ENCODE assay signal across 40 mouse cellular contexts in the genomic region with DNA sequence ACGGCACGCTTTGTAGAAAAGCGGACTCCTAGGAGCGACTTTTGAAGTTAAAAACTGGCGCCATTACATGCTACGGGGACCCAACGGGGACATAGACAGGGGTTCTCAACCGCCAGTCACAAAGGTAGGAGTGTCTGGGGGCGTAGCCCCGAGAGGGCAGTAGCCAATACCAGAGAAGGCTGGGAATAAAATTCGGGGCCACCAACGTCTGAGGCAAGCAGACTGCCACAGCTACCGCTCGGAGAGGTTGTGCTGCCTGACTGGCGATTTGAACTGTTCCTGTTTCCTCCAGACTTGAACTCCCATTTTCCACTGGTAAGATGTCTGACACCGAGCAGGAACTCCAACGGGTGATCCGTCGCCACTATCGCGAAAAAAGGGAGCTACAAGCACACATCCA. TPM values are rescaled to one million over a fixed set of nuclear protein-coding genes. Genes with fewer than 3 reads are reported as not detected.
"Had no signal": no experiment of that assay in that cellular context is flagged by ENCODE, and none has a peak within 500 bp of the region (broad histone marks: within the 10 kb centered on the region; RNA-seq: fewer than 3 reads in every experiment).

A gene (plus strand): TSS at position 321 of the 400 bp plus-strand sequence.

- H3K9ac ChIP-seq: heart, embryonic 12.5 days; hindbrain, embryonic 12.5 days; hindbrain, embryonic 14.5 days; intestine, embryonic 15.5 days; limb, embryonic 12.5 days; liver, embryonic 12.5 days; liver, embryonic 14.5 days had no signal

- H3K27me3 ChIP-seq: heart, embryonic 12.5 days; intestine, embryonic 15.5 days; liver, embryonic 12.5 days had no signal

- ATAC-seq: hindbrain, embryonic 16.5 days; inflammation-experienced regulatory T-cells, adult 6 months; intestine, embryonic 15.5 days; intestine, postnatal 0 days; liver, embryonic 12.5 days had no signal

- H3K4me1 ChIP-seq: heart, embryonic 10.5 days; heart, embryonic 12.5 days; hindbrain, embryonic 10.5 days; hindbrain, embryonic 12.5 days; intestine, embryonic 15.5 days; limb, embryonic 12.5 days; liver, embryonic 12.5 days had no signal

- DNase-seq: gastrocnemius, postnatal 10 days; gastrocnemius, postnatal 25 days; heart, adult 18-20 months; heart, postnatal 10 days; heart, postnatal 4 days; kidney, adult 18-20 months; kidney, adult 8-10 months; kidney, postnatal 10 days; kidney, postnatal 25 days; kidney, postnatal 4 days; liver had no signal

- H3K4me2 ChIP-seq: heart, embryonic 12.5 days; hindbrain, embryonic 12.5 days; hindbrain, embryonic 14.5 days; intestine, embryonic 15.5 days; limb, embryonic 12.5 days; liver, embryonic 12.5 days had no signal

- H3K27ac ChIP-seq: heart, embryonic 10.5 days; hindbrain, embryonic 10.5 days; hindbrain, embryonic 12.5 days; hindbrain, embryonic 14.5 days; intestine, embryonic 15.5 days; layer of hippocampus, adult 2 months; left cerebral cortex, adult 2 months; limb, embryonic 10.5 days; limb, embryonic 12.5 days; liver, embryonic 12.5 days; liver, embryonic 14.5 days had no signal

- H3K36me3 ChIP-seq: heart, embryonic 10.5 days; heart, embryonic 12.5 days; hindbrain, embryonic 10.5 days; hindbrain, embryonic 12.5 days; intestine, embryonic 15.5 days; limb, embryonic 10.5 days; limb, embryonic 12.5 days; liver, embryonic 12.5 days had no signal

- H3K4me3 ChIP-seq: heart, embryonic 10.5 days; heart, embryonic 12.5 days; hindbrain, embryonic 10.5 days; hindbrain, embryonic 12.5 days; intestine, embryonic 15.5 days; layer of hippocampus, adult 2 months; left cerebral cortex, adult 2 months; limb, embryonic 10.5 days; limb, embryonic 12.5 days; liver, embryonic 12.5 days had no signal

- H3K9me3 ChIP-seq: heart, embryonic 10.5 days; hindbrain, embryonic 12.5 days; intestine, embryonic 15.5 days; limb, embryonic 10.5 days; limb, embryonic 12.5 days; liver, embryonic 12.5 days had no signal

RNA-seq across cellular contexts. Expression of the gene that starts here (rescaled TPM):
- total RNA-seq: gastrocnemius, adult 18-20 months; gastrocnemius, postnatal 10 days; gastrocnemius, postnatal 25 days; gastrocnemius, postnatal 4 days; granulocyte monocyte progenitor cell, adult 5-6 weeks; heart, adult 18-20 months; heart, adult 8-10 months; heart, postnatal 10 days; heart, postnatal 25 days; heart, postnatal 4 days; layer of hippocampus, adult 2 months; layer of hippocampus, postnatal 10 days; layer of hippocampus, postnatal 25 days; left cerebral cortex, adult 2 months; left cerebral cortex, postnatal 14 days; left cerebral cortex, postnatal 36 days had no signal
- polyA plus RNA-seq: heart, embryonic 10.5 days; heart, embryonic 12.5 days; heart, embryonic 14.5 days; heart, embryonic 16.5 days; hindbrain, embryonic 10.5 days; hindbrain, embryonic 12.5 days; hindbrain, embryonic 14.5 days; hindbrain, embryonic 16.5 days; inflammation-experienced regulatory T-cells, adult 6 months; intestine, embryonic 15.5 days; intestine, postnatal 0 days; kidney, embryonic 14.5 days; kidney, embryonic 16.5 days; limb, embryonic 10.5 days; limb, embryonic 12.5 days; limb, embryonic 14.5 days; liver, embryonic 12.5 days; liver, embryonic 14.5 days had no signal
